Mouse (Mus musculus) left cerebral cortex, postnatal 36 days (tissue): ENCODE results near the gene Ube2dnl1. TPM values are rescaled to one million over a fixed set of nuclear protein-coding genes. Genes with fewer than 3 reads are reported as not detected.

ENCODE experiments used
- DNase-seq, 2 experiments: peaks; one replicate each; pipeline ENCODE4 v3.0.0; 2021 to 2022; ENCODE audit warnings: low spot score in 2 of 2, mixed read lengths in 1 of 2
- intact Hi-C: fragments of 180-260 bp; cut with DNase I; formaldehyde crosslinking; loops from one replicate; pipeline ENCODE4 v1.15.1; 2025
- total RNA-seq, 2 experiments: library from RNA; stranded (reverse); gene quantifications; 2 replicates each; pipeline ENCODE4 v1.2.3; 2021

Gene Ube2dnl1
- not detected for total RNA-seq

GRCm38 (mm10) chrX:114904712-114905111 lies at the start of gene Ube2dnl1:
Gene Ube2dnl1, plus strand, starts transcription at chrX:114905012.
- DNase-seq, result no peak
- intact Hi-C loops, result no loop called here

GRCm38 (mm10) chrX:114895489-114895888 lies 9.3 kb upstream of the Ube2dnl1 start:
- intact Hi-C loops, result no loop called here

GRCm38 (mm10) chrX:114897506-114897905 lies 7.3 kb upstream of the Ube2dnl1 start:
- intact Hi-C loops, result no loop called here
- no peak for DNase-seq

More at GRCm38 (mm10) chrX:114895489-114895888, 9.3 kb upstream of the Ube2dnl1 start:
- no peak for DNase-seq

- intact Hi-C loops, result no loop called here
- no peak for DNase-seq
Observed at GRCm38 (mm10) chrX:114903391-114903790, 1.4 kb upstream of the Ube2dnl1 start.

- no peak for DNase-seq
- intact Hi-C loops, result no loop called here
Observed at GRCm38 (mm10) chrX:114907282-114907681, 2.5 kb downstream of the Ube2dnl1 start, which contains the start of gene Ube2dnl2. Gene Ube2dnl2, plus strand, starts transcription at chrX:114907582.

- no peak for DNase-seq
- intact Hi-C loops, result no loop called here
Observed at GRCm38 (mm10) chrX:114955066-114955465, 50.3 kb downstream of the Ube2dnl1 start.

Other genes starting within 250 kb of the Ube2dnl1 start
- not detected for gene Ube2dnl2, start 2.6 kb downstream of the Ube2dnl1 start, total RNA-seq